In the genomic region with DNA sequence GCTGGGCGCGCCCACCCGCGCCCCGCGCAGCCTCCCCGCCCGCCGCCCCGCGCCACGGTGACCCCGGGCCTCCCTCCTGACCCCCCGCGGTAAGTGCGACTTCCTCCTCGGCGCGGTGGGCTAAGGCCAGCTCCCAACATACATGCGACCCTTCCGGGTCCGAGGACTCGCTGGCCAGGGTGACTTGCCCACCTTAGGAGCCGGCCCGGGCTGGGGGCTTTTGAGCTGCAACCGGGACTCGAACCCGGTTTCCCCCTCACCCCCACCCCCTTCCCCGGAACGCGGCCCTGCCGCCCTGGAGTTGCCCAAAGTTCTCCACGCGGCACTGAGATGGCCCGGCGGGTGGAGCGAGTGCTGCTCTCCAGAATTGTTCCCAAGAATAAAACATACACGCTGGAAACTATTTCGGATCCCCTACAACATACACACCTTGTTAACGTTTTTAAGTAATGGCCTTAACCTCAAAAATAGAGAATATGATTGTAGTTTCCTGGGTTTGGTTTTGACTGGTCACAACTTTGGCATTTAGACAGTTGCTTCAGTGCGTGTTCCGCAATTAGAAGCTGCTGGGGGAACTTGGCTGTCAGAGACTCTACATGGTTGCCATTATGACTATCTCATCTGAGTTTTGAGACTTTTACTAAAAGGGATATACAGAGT, we compare ENCODE assay signal across 8 mouse cellular contexts. TPM values are rescaled to one million over a fixed set of nuclear protein-coding genes. Genes with fewer than 3 reads are reported as not detected.
A peak's percentile ranks its signal among the peaks of the same experiment; 100 is the strongest.
DNase-seq lines count a peak whose midpoint lies in the region; ATAC-seq and TF ChIP-seq lines count a peak whose summit lies in the region.

No protein-coding gene starts in this region.

- DNase-seq in layer of hippocampus, adult 2 months (ENCODE audit: low spot score in 2 of 2), result no peak
- no peak for DNase-seq in layer of hippocampus, adult 8-10 months (ENCODE audit: low spot score in 2 of 2)
- DNase-seq in adrenal gland, postnatal 36 days, result peak; percentile 57 to 70
- DNase-seq in forelimb bud, embryonic 11.5 days (ENCODE audit: low read depth, low spot score), result peak; percentile 14
- DNase-seq in liver, embryonic 13.5 days, result no peak
- peak; percentile 45 for DNase-seq in naive thymus-derived CD4-positive, alpha-beta T cell, adult 2 months (ENCODE audit: low read depth)
- peak; percentile 52 for DNase-seq in thymus, postnatal 14 days

- H3K36me3 ChIP-seq in hindbrain, embryonic 13.5 days, result no peaks in the 10 kb centered on the region
- no peaks in the 10 kb centered on the region for H3K36me3 ChIP-seq in liver, embryonic 13.5 days

- H3K27me3 ChIP-seq in hindbrain, embryonic 13.5 days, result no peaks in the 10 kb centered on the region
- H3K27me3 ChIP-seq in liver, embryonic 13.5 days, result no peaks in the 10 kb centered on the region

- peak overlapping the region; percentile 86 for H3K9ac ChIP-seq in hindbrain, embryonic 13.5 days
- peak overlapping the region; percentile 82 for H3K9ac ChIP-seq in liver, embryonic 13.5 days

- TF ChIP-seq CTCF in layer of hippocampus, adult 2 months (conservative IDR thresholded peaks at IDR 0.05), result no peak

- peak overlapping the region; percentile 88 for H3K27ac ChIP-seq in layer of hippocampus, adult 2 months
- H3K27ac ChIP-seq in hindbrain, embryonic 13.5 days, result peak overlapping the region; percentile 77
- H3K27ac ChIP-seq in liver, embryonic 13.5 days, result peak overlapping the region; percentile 75

- WGBS in hindbrain, embryonic 13.5 days, result 4% methylated on average over 38 of the region's 42 CpGs
- WGBS in liver, embryonic 13.5 days (ENCODE audit: insufficient replicate concordance), result under 1% methylated on average over 42 of the region's 42 CpGs

- peaks cover 10% of the 10 kb centered on the region; the same call in 1 of the 2 replicates for H3K4me1 ChIP-seq in hindbrain, embryonic 13.5 days (replicated peaks)
- peaks cover 29% of the 10 kb centered on the region for H3K4me1 ChIP-seq in liver, embryonic 13.5 days (replicated peaks)

- H3K9me3 ChIP-seq in hindbrain, embryonic 13.5 days, result no peaks in the 10 kb centered on the region
- no peaks in the 10 kb centered on the region for H3K9me3 ChIP-seq in liver, embryonic 13.5 days (replicated peaks)

- peak overlapping the region; percentile 75 for H3K4me2 ChIP-seq in hindbrain, embryonic 13.5 days
- peak overlapping the region; percentile 89 for H3K4me2 ChIP-seq in liver, embryonic 13.5 days

- H3K4me3 ChIP-seq in layer of hippocampus, adult 2 months, result peak overlapping the region; percentile 82
- H3K4me3 ChIP-seq in hindbrain, embryonic 13.5 days, result peak overlapping the region; percentile 74
- H3K4me3 ChIP-seq in liver, embryonic 13.5 days (replicated peaks), result peak overlapping the region; percentile 76

- peak; percentile 60; the same call in 1 of the 2 replicates for ATAC-seq in hindbrain, embryonic 13.5 days (ENCODE audit: low FRiP score)
- ATAC-seq in liver, embryonic 13.5 days (ENCODE audit: low read depth), result peak; percentile 33; the same call in 1 of the 2 replicates

RNA-seq across cellular contexts. Expression of gene Klhl5, which starts 0.6 kb away (rescaled TPM):
- 10 to 100 TPM; 53.8 to 62.9 TPM for total RNA-seq in layer of hippocampus, adult 2 months (2021)
- 10 to 100 TPM; 50.1 to 53.7 (median 52.7) TPM for total RNA-seq in layer of hippocampus, adult 8-10 months (2022)
- 10 to 100 TPM; 53.1 to 67.7 TPM for total RNA-seq in adrenal gland, postnatal 36 days (2021)
- 42.8 and 52.3 TPM in 2 replicates for polyA plus RNA-seq in hindbrain, embryonic 13.5 days (2015; fragmentation: Nextera tagmentation; extraction: Ambion mirVana)
- 3.9 and 4.4 TPM in 2 replicates for polyA plus RNA-seq in liver, embryonic 13.5 days (2015; fragmentation: Nextera tagmentation; extraction: Ambion mirVana)

RNA-seq across cellular contexts. Expression of gene Tmem156, which starts 16.0 kb away (rescaled TPM):
- under 1 TPM; 0.39 to 0.44 TPM for total RNA-seq in layer of hippocampus, adult 2 months (2021)
- total RNA-seq in layer of hippocampus, adult 8-10 months (2022), result 1 to 10 TPM in 1 of 4 experiments, under 1 TPM in 3; 0.62 to 1.5 (median 0.85) TPM
- not detected for total RNA-seq in adrenal gland, postnatal 36 days (2021)
- polyA plus RNA-seq in hindbrain, embryonic 13.5 days (2015; fragmentation: Nextera tagmentation; extraction: Ambion mirVana), result 0.19 TPM in 1 of 2 replicates, not detected in the other
- polyA plus RNA-seq in liver, embryonic 13.5 days (2015; fragmentation: Nextera tagmentation; extraction: Ambion mirVana), result 0.44 and 0.55 TPM in 2 replicates

Comparison
In these comparisons a context has a peak if more than half of its experiments do, and no peak if none do; other contexts are left out.
1. DNase-seq: peak in adrenal gland, postnatal 36 days (2 of 2), forelimb bud, embryonic 11.5 days (single experiment), naive thymus-derived CD4-positive, alpha-beta T cell, adult 2 months (single experiment) and thymus, postnatal 14 days (single experiment); none in layer of hippocampus, adult 2 months (0 of 2), layer of hippocampus, adult 8-10 months (0 of 2) and liver, embryonic 13.5 days (single experiment).
2. Peak in every context shown above with its lines, with median percentiles within 50 percentile points of each other: H3K27ac ChIP-seq and H3K4me3 ChIP-seq.